Mouse (Mus musculus) right cerebral cortex, postnatal 10 days (tissue): ENCODE data around the gene Gins2.

Source experiments
- DNase-seq, 2 experiments: peaks; one replicate each; pipeline ENCODE4 v3.0.0; 2021; ENCODE audit warnings: low spot score in 2 of 2

The Gins2 gene

DNA sequence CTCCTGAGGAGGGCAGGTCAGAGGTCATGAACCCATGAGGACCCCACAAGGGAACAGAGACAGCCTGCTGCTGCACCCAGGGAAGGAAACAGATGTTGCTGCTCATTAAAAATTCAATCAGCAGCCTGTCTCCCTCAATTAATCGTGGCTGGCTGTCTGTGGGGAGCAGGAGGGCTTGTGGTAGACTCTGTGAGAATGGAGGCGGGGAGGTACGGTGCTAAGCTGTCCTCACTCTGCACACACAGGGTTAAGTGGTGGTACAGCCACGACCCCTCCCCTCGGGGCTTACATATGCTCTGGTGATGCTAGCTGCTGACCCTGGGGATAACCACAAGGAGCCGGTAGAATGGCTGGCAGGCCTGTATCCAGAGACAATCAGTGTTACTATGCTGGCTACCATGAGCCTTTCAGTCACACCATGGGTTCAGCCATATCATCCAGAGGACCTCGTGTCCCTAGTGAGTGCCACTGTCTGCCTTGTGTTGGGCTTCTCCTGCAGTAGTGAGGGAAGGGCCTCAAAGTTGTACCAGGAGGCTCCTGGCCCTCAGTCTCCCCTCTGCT, 23.9 kb downstream of the Gins2 start:
- DNase-seq = no peak

DNA sequence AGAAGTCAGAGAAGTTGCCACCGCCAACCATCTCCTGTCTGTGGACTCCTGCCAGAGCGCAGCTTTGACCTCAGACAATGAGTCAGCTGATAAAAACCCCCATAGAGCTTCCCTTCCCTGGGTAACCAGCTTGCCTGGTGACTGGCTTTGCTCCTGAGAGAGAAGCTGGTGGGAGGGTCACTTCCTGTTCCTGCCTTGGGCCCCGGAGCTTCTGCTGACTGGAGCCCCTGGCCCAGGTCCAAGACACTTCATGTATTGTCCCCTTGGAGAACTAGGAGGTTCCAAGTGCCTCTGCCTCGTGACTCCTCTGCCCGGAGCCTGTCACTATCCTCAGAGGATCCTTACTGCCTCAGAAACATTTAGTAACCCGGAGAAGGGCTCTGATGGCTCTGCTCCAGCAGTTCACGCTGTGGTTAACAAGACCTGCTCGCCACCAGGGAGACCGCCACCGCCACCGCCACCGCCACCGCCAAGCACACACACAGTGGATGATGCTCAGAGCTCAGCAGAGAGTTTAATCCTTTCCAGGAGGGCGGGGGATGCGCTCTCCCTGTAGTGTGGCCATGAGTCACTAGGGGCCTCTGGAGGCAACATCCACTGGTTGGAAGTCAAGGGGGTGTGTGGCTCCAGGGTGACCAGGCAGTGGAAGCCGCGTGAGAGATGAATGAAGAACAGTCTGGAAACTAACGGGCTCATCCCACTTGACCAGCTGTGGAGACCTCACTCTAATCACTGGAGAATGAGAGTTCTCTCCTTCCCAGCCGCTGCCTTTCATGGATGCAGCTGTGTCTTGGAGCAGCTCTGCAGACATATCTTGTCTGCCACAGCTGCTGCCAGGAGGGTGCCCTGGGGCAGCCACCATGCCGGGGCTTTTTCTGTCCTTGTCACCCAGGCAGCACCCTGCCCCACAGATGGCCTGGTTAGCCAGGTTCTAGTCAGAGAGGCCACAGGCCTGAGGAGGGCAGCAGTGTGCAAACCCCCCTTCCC, 25.0 kb downstream of the Gins2 start:
- DNase-seq = peak; percentile 86 to 87

DNA sequence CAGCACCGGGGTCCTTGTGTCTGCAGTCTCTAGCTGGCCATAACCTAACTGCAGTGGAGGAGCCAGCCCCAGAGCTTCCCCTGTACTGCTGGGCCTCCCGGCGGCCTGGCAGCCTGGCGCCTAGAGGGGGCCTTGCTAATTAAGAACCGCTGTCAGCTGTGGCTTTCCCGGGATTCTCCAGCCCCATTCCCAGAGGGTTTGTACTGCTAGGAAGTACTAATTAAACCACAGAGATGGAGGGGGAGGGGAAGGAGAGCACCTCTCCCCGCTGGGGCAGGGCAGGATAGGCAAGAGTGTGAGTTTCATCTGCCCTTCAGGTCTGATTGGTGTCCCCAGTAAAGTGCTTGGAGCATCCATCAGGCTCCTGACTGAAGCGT, 25.8 kb downstream of the Gins2 start:
- no peak for DNase-seq

DNA sequence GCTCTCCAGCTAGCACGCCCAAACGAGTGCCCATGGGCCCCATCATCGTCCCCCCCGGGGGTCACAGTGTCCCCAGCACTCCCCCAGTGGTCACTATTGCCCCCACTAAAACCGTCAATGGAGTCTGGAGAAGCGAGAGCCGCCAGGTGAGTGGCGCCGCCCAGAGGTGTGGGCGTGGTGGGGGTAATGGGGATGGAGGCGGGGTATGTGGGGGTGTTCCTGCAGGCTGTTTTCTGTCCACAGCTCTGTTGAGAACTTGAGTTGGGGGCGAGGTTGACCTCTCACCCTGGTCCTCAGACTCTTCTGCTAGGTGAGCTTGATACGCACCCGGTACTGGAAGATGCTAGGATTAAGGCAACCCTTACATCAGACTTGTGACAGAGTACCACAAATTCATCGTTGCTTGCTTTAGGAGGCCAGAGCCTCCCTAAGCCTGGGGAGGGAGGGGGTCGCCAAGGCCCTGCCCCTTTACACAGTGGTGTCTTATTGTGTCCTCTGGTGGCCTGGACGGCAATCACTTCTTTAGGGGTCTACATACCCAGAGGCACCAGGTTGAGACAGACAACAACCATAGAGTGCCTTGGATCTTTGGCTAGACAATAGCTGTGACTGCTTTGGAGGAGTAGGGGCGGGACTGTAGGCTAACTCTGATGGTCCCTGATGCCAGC, 26.3 kb downstream of the Gins2 start:
- no peak for DNase-seq

DNA sequence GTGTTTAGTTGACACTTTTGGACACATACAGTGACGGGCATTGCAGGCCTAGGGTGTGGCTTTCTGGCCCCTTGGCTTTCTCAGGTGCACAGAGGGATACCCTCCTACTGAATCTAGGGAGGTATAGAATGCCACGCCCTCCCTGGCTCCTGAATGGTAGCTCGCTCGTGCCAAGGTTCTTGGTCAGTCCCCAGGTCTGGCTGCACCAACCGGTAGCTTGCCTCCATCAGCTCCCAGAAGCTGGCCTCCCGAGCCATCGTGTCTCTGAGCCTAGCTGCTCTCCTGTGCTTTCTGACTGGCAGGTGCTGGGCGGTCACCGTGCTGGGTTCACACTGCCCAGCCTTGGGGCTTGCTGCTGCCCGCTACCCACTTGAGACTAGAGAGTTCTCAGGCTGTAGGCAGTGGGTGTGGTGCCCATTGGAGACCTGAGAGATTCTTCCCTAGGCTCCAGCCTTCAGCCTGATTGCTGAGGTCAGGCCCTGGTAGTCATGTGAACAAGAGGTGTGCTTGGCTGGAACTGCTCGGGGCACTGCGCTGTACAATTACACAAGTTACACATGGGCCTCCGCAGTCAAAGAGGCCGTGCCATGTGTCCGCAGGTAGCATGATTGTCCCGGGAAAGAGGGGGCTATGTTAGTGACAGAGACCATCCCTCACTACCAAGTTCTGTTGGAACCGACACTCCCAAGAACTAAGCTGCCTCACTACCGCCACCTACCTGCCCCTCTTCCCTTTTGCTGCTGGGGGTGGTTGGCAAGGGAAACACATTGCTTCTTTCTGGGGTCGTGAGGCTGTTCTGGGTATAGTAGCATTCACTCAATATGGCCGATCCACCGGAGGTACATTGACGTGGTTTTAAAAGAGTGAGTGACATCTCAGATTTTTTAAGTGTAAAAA, 27.3 kb downstream of the Gins2 start:
- DNase-seq = peak in 1 of 2 experiments; percentile 52

DNA sequence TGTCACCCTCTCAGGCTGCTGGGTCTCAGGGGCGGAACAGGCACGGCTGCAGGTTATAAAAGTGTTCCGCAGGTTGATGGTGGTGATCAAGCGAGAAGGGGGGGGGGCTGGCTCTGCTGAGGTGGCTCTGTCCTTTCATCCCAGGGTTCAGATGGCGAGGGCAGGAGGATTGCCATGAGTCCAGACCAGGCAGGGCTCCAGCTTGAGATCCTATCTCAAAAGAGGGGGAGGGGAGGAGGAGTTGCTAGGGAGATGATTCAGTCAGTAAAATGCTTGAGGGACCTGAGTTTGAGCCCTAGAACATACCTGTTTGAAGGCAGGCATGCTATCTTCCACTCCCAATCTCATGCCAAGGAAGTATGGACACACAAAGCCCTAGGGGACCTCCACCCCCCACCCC, 28.6 kb downstream of the Gins2 start:
- no peak for DNase-seq

DNA sequence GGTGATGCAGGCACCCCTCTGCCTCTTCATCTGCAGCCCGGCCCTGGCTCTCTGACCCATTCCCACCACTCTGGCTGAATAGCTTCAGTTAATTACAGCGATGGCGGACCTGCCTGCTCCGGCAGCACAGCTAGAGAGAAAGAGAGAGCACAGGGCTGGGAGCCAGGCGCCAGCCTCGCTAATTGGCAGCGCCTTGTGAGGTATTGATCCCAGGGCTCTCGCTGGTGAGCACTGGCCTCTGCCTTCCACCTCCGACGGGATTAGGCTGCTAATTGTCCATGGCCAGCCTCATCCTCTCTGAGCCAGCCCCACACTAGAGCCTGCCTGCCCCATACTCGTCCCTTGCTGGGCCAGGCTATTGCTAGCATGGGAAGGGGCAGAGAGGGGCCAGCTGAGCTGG, 29.4 kb downstream of the Gins2 start:
- peak; percentile 76 to 81 for DNase-seq

DNA sequence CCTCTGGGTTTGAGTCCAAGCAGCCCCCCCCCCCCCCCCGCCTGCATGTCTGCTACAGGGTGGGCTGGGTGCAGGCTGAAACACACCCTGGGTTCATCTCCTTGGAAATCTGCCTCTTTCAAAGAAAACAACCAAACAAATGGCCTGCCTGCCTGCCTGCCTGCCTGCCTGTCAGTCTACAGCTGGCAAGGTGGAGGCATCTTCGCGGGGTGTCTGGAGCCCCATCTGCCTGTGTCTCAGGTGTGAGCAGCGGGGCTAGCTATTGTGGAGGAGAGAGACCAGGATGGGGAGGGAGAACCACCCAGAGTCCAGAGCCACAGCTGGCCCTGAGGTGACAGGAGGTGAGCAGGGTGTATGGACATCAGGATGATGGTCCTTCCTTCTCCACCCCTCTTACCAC, 30.9 kb downstream of the Gins2 start:
- DNase-seq = no peak

DNA sequence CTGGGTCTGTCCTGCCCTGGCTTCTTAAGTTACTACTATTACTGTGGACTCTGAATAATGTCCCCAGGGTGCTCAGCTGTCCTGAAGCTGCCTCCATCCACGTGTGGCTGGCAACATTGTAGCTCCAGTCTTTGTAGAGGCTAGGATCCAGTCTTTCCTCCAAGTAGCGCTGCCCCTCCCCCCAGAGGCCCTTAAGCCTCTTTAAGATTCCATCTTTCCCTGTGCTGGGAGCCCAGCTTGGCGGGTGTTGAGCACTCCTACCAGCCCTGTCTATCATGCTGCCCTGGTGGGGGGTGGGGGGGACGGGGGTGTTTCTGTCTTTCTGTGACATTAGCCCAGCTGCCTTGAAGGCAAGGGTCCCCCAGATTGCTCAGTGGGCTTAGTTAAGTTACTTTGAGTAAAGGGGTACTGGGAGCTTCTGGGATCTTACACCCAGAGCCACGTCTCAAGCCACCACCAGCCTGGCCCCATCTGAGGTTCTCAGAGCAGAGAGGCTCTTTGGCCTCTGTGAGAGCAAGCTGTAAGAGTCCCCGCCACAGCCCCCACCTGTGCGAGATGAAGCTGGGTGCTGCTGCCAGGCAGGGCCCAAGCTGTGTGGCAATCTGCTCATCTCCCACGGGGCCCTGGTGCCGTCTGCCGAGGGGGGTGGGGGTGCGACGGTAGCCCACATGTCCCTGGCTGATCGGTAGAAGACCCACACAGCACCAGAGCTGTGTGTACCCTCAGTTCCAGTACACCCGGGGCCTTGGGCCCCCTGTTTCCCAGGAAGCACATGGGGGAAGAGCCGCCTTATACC, 31.7 kb downstream of the Gins2 start:
- DNase-seq = peak; percentile 84 to 86

DNA sequence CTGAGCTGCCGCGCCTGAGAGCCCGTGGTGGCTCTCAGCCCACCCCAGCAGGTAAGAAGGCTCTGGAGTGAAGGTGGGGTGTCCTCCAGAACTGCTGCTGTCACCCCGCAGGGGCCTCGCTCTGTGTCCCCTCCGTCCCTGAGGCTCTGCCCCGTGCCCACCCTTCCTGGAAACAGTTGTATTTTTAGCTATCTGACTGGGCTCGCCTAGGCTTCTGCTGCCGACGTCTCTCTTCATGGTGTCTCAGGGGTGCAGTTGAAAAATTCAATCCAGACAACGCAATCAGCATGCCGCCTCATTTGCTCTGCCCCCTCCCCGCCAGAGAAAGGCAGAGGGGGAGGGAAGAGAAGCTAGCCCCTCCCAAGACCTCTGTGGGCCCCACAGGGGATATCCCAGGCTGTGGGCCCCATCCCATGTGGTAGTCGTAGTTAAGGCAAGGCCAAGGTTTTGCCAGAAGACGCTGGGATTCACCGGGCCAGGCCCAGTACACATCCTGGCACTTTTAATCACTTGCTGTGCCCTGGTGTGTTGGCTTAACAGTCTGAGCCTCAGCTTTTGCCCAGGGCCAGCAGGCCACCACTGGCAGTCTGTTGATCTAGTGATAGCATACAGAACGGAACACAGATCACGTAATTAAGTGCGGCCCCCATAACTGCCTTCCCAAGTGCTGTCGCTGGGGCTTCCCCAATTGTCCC, 32.8 kb downstream of the Gins2 start:
- DNase-seq = no peak

DNA sequence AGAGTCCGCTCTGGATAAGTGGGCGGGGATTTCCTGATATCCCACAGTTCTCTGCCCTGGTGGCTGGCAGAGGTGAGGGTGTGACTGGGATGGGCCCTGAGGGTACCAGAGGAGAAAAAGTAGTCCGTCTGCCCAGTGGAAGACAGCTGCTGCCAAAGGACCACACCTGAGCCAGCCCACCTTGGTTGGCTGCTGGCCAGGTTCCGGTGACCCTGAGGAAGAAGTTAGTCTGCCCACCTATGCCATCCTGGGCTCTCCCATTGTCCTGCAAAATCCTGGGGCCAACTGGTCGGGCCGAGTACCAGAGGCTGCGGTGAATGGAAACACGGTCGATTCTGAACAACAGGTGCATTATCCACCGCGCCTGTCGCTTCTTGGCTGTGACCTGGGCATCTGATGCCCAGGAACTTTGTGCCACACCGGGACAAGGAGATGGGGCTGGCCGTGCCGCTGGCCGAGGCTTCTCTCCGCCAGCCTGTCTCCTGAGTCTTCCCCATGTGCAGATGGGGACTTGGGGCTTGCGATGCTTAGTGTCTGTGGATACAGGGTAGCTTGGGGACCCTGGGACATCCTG, 34.6 kb downstream of the Gins2 start:
- DNase-seq = no peak

DNA sequence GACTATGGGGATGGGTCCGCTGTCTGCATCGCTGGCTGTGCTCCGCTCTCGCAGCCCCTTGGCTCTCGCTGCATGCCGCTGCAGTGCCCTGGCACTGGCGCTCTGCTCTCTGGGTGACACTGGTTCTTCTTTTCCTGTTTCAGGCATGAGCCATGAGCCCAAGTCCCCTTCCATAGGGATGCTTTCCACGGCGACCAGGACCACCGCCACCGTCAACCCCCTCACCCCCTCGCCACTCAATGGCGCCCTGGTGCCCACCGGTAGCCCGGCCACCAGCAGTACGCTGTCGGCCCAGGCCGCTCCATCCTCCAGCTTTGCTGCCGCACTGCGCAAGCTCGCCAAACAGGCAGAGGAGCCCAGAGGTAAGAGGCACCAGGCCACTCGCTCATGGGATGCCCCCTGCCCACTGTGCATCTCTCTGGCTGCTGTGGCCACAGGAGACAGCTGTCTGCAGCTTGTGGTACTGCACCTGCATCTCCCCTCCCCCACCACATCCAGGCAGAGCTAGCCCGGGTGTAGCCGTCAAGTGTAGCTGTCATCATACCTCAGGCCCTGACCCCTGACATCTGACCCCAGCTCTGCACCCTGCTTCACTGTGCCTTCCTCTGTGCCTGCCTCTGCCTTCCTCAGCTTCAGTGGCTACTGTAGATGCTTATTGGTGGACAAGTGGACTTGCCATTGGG, 35.5 kb downstream of the Gins2 start:
- no peak for DNase-seq

DNA sequence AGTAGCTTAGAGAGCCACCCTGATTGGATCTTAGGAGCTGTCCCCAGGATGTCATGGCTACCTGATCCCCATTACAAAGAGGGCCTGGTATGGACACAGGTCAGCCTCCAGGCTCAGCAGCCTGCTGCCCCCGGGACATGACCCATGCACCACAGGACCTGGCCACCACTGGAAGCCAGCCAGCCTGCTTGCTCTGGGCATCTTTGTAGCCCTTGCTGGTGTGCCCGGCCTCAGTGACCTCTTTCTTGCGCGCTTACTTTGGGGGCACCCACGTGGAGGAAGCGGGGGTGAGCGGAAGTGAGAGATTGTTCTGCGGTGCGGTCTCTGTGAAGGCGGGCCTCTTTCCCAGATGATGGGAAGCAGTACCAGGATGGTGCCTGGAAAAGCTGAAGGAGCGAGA, 36.6 kb downstream of the Gins2 start:
- no peak for DNase-seq

DNA sequence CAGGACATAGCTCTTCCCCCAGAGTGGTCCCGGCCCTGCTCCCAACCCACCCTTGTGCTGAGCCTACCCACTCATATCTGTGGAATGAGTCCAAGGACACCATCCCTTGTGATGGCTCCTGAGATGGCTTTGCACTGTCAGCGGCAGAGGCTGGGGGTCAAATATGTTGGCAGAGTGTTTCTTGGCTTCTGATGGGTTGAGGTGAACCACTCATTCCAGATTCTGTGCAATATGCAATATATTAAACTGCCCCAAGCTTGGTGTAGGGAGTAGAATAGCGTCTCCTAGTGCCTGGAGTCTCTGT, 37.5 kb downstream of the Gins2 start:
- DNase-seq = no peak

DNA sequence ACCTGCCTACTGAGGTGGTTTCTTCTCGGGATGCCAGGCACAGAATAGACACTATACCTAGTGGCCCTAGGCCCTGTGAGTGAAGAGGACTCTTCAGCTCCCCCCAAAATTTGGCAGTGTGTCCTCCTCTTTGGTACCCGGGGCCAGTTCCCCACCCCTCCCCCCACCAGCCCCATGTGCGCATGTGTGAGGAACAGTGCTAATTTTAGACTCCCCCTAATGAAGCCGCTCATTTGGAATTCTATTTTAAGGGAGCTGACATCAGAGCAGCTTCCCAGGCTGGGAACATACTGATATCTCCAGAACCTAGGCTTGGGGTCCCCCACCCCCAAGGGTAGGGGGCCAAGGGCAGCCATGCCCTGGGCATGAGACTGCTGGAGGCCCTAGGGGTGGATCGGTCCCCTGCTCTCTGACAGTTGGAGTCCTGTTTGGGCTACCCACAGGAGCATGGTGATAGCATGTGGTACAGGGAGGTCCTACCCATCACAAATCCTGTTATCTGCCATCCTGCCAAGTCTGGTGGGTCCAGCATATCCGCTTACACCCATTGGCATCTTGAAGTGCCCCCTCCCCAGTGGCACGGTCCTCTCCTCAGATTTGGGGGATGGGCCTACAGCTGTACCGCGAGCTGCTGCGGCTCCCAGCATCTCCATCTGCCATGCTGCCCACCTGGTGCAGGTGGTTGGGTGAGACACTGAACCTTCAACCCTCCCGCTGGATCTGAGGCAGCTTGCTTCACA, 38.0 kb downstream of the Gins2 start:
- DNase-seq = peak; percentile 41 to 65

DNA sequence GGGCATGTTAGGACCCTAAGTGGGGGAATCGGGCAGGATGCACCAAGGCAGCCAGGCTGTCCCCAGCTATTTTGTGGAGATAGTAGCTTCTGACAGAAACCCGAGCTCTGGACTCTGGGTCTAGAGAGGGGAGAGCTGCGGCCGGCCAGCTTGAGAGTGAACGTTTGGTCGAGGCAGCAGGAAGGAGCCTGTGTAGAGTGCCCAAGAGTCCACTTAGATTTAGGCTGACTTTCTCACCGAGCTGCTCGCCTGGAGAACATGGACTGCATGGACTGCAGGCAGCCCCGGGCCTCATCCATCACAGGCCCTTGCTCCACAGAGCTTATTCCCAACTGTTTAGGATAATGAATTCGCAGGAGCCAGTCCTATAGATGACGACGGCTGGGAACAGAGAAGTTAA, 38.7 kb downstream of the Gins2 start:
- DNase-seq = no peak

DNA sequence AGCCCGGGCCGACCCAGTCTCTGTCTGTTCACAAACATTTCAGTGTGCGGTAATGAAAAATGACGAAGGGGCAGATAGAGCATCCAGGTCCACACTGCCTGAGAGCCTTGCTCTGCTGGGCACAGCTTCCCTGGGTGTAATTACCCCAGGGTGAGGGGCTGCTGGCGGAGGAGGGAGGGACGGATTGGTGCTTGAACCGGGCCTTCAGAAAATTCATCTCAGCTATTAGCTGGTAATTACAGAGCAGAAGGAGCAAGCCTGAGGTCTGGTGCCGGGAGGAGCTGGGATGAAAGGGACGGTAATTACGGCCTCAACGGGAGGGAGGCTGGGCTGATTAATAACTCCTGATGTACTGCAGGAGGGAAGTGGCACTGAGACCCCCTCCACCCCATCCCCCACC, 39.2 kb downstream of the Gins2 start:
- peak in 1 of 2 experiments; percentile 47 for DNase-seq

DNA sequence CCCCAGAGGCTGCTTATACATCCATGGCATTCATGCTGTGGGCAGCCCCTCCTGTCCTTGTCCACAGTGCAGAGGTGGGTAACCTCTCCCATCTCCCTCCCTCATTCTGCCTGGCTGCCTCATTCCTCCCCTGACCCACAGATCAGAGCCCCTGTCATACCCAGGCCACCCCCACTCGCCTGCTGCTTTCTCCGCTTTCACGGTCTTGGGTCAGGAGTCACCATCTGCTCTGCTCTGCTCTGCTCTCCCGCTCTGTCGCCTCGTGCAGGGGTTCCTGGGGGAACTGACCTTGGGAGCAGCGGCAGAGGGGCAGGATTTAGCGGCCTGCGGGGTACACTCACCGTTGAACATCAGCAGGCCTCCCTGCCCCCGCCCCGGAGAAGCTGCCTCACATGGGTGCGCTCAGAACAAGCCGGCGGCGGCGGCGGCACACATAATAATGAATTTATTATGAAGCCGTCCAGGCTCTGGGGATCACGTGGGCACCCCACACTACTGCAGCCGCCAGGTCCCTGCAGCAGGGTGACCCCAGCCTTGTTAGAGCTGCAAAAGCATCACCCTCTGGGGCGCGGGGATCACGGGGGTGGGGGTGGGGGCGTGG, 39.7 kb downstream of the Gins2 start:
- DNase-seq = peak; percentile 66 to 67
